Mouse (Mus musculus) retina, embryonic 14.5 days (tissue): Measurements from ENCODE around the gene Ocln.

Source experiments
- DNase-seq: peaks from one replicate; pipeline ENCODE4 v3.0.0-alpha.2; 2015; ENCODE audit warnings: low spot score

Ocln gene

DNA sequence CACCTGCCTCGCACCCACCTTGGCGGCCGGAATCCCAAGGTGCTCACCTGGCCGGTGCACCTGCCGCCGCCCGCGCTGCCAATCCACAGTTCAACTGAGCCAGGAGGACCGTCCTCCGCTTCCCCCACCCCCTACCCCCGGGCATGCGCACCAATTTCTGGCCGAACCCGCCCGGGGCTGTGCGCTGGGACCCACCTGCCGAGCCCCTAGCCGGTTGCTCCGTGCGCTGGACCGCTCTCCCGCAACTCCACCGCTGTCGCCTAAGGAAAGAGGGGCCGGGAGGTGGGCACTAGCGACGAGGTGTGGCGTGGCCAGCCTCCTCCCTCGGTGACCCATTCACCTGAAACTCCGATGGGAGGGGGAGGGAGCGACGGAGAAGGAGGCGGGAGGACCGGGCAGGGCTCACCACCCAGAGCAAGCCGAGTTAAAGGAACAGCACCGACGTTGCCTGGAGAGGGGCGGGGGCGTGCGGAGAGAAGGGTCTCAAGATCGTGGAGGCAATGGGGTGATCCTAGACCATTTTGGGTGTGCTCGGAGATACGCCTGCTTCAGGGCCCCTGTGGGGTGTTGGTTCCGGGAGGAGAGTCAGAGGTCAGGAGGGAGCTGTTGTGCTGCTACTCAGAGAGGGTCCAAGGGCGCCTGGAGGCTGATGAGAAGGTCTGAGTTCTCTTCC lies at the start of gene Ocln:
Gene Ocln (minus strand): TSS at position 350 of the 673 bp plus-strand sequence.
- no peak for DNase-seq

DNA sequence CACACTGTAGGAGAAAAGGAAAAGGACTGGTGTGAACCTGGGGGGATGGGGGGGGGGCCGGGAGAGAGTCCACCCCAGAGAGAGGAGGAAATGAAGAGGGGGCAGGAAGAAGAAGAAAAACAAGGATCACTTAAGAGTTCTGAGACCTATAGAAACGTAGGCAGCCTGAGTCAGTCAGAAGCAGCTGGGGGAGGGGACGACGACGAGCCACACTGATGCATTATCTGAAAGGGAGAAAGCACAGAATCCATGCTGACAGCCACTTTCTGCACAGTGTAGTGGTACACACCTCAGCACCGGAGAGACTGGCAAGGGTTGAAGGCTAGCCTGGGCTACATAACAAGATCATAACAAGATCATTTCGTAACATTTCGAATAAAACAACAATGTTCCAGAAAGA lies 48.5 kb upstream of the Ocln start:
- DNase-seq = no peak

DNA sequence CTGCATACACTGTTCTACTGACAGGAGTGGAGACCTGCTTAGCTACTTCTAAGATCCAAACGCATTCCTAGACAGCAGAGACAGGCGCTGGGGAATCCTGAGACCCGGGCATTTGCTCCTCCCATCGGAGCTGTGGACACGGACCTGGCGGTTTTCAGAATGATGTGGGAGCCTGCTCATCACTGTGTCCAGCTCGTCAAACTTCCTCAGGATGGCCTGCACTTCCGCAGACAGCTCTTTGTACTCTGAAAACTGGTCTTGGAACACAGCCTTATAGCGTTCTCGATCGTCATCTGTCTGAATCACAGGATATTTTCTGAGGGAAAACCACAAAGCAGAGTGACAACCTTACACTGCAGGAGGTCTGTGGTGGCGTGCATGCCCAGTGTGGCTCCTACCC lies 47.8 kb upstream of the Ocln start:
- no peak for DNase-seq

DNA sequence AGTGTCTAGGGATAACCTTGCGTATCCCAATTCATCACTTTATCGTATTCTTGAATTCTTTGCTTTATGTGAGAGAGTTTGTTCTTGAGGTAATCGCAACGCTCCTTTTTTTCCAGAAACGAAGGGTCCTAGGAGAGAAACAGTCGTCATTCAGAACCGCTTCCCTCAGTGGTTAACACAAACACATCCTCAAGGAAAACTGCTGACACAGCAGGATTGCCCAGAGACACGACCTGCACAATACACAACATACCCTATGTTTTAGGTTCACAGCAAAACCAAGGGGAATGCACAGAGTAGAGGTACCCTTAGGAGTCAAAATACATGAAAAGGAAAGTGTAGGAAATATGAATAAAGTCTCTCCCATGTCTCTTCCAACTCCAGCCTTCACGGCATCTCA lies 44.8 kb upstream of the Ocln start:
- DNase-seq = no peak

DNA sequence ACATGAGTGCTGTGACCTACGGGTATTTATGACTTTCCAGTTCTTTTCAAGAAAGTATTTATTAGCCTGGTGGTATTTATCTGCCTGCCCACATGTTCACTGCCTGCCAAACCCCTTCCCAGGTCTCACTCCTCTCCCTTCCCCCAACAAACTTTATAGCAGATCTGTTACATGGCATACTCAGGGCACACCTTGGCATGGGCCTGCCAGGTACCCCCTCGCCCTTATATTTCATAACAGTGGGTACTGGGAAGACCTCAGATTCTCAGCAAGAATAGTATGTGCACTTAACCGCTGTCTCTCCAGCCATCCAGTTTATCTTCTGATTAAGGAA lies 43.0 kb upstream of the Ocln start:
- no peak for DNase-seq

DNA sequence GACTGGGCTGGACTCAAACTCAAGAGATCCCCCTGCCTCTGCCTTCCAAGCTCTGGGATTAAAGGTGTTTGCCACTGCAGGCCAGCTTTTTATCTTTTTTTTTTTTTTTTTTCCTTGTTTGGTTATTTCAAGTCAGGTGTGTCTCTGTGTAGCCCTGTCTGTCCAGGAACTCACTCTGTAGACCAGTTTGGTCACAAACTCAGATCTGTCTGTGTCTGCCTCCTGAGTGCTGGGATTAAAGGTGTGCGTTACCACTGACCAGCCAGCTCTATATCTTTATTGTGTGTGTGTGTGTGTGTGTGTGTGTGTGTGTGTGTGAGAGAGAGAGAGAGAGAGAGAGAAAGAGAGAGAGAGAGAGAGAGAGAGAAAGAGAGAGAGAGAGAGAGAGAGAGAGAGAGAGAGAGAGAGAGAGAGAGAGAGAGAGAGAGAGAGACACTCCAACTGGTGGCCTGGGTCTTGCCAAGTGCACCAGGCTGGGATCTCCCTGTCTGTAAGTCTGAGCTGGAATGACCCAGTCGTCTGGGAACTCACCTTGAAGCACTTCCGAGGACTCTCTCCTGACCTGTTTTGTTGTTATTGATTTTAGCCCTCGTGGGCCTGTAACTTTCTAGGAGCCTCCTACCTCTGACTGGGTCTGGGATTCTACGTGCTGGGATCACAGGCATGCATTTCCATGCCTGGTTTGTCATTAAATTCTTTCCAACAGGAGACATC lies 42.5 kb upstream of the Ocln start:
- no peak for DNase-seq

DNA sequence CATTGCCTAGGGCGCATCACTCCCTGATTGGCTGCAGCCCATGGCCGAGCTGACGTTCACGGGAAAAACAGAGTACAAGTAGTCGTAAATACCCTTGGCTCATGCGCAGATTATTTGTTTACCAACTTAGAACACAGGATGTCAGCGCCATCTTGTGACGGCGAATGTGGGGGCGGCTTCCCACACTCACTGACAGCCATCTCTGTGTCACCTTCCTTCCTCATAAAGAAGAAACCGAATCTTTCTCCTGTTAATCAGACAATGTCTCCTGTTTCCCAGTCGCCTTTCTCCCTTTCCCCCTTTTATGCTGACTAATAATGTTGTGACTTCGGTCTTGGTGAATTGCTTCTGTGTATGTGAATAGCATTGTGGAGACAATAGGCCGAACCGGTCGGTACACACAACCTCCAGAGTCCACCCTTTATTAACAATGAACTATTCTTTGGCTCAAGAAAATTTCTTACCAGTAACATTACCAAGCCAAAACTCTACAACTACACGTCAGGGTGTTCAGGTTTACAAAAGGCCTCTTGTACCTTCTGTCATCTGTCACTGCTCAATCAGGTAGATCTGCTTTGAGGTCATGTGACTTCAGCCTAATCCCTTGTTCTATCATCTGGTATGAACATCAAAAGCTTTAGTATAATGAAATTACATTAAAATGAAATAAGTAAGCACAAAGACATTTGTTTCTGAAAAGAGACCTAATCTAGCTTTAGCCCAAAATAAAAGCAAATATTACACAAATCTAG lies 41.7 kb upstream of the Ocln start:
- DNase-seq = no peak

DNA sequence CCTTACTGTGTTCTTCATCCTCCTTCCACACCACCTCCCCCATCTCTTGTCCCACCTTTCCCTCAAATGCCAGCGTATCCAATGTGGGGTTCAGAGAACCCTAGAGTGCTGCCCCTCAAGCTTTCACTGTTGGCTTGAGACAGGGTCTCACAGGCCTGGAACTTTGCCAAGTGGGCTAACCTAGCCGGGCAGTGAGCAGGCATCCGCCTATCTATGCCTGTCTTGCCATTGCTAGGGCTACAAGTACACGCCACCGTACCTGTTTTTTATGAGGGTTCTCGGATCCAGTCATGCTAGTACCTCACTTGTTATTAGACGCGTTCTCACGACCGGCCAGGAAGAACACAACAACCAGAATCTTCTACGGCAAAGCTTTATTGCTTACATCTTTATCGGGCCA lies 36.1 kb upstream of the Ocln start:
- DNase-seq = no peak

DNA sequence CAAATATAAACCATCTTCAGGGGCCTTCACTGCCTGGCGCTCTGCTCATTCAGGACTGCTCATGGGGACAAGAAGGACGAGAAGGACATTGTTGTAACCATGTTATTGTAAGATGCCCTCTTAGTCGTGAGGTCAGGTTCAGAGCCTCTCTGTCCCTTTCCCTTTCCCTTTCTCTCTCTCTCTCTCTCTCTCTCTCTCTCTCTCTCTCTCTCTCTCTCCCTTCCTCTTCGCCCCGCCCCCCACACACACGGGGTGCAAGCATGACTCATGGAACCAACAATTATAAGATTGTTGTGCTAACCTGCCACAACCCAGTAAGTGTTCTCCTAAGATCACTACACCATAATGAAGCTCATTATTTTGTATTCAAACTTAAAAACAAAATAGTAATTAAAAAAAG lies 29.6 kb upstream of the Ocln start:
- DNase-seq = no peak

DNA sequence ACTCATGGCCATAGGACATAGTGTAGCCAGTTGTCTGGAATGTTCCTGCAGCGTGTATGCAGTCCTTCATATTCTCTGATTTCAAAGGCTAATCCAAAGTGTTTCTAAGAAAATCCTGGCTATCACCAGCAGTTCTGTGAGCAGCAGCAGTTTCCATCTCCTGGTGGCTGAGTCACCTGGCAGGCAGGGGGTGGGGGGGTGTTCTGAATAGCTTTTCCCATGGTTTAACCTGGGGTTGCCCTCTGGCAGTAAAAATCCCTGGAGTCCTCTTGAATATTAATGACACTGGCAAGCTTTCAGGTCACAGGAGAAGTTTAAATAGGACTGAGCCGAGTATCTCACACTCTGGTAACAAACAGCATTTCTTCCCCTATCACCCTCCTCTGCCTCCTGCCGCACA lies 29.2 kb upstream of the Ocln start:
- no peak for DNase-seq

DNA sequence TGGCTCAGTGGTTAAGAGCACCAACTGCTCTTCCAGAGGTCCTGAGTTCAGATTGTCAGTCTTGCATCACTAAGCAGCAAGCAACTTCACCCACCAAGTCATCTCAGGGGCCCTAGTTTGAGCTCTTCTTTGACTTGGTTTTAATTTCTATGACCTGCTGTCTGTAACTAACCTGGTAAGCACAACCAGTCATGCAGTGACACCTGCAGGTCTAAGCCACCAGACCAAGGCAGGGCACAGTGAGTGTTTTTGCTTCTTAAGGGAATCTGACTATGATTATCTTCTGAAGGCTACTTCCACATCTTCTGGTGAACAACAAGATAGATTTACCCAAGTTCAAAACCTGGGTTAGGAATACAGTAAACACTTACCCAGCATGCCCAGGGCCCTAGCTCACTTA lies 27.4 kb upstream of the Ocln start:
- DNase-seq = no peak

DNA sequence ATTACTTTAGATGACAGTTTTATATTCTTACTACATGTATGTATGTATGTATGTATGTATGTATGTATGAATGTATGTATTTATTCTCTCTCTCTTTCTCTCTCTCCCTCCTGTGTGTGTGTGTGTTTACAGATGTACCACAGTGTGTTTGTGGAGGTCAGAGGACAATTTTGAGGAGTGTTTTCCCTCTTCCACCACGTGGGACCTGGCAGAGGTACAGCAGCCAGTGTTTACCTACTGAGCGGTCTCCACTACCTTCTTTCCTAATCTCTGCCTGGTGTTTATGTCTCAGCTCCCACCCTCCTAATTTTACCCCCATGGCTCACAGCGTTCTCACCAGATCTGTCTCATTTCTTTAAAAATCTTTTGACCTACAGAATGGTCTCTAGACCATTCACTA lies 26.7 kb upstream of the Ocln start:
- no peak for DNase-seq

DNA sequence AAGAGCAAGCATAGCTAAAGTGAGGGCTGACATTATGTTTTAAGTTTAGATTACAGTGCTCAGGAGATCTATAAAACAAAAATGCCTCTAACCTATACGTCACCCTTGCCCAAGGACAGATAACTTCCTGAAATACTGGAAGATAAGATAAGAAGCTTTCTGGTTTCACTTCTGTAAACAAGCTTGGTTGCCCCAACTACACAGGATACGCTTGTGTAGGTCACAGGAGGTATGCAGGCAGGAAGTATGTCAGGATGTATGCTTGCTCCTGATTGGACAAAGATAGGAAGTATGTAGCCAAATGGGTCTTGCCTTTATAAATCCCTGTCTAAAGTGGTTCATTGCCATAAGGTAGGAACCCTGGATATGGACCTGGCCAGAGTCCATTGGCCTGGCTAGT lies 23.4 kb upstream of the Ocln start:
- no peak for DNase-seq

DNA sequence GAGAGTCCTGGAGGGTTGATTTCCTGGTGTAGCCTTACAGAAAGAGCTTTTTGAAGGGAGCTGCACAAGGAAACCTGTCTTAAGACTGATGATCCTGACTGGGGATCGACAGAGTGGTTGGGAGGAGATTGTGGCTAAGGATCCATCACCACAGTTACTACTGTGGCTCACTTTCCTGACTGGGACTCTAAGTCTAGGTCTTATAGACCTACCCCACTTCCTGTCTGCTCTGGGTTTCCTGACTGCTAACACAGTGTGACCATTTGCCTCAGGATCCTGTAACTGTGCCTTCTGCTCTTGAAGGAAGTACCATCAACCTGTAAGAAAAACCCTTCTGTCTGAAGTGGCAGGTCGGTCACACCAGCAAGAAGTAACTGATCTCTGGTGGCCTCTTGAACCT lies 18.2 kb upstream of the Ocln start:
- DNase-seq = no peak

DNA sequence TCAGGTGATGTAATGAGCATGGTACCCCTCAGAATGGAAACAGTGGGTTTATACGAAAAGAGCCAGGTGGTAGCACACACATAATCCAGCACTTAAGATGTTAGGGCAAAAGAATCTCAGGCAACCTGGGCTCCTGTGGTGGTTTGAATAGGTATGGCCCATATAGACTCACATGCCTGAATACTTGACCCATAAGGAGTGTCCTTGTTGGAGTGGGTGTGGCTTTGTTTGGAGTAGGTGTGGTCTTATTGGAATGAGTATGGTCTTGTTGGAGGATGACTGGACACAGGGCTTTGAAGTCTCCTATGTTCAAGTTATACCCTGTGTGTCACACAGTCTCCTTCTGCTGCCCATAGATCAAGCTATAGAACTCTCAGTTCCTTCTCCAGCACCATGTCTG lies 15.8 kb upstream of the Ocln start:
- no peak for DNase-seq

DNA sequence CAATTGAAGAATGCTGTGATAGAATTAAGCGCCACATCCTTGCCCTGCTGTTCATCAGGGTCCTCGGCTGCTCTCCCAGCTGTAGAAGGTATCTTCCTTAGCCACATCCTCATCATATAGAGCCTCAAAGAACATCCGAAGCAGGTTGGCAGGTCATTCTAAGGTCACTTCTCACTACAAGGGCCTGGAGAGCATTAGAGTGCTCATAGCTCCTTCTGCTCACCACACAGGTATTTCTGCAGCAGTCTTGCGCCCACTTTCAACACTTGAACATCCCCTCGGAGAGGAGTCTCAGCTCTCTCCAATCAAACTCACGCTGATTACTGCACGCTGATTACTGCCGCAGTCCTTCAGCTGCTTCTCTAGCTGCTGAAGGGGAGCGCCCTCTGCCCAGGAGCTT lies 6.9 kb upstream of the Ocln start:
- DNase-seq = no peak

DNA sequence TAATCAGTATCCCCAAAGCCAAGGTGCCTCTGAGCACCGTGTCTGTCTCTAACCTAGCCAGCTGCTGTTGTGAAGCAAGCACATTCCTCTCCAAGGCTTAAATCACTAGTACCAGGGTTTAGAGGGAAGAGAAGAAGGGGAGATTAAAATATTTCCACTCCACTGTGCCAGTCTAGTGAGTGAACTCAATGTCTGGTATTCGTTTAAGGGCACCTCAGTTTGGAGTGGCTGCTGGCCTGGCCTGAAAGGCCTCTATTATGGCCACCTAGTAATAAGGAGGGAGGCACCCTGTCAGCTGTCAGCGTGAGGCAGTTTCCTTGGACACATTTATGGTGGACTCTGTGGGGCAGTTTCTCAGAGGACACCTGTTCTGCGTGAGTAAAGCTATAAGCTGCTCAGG lies 4.5 kb upstream of the Ocln start:
- DNase-seq = no peak

DNA sequence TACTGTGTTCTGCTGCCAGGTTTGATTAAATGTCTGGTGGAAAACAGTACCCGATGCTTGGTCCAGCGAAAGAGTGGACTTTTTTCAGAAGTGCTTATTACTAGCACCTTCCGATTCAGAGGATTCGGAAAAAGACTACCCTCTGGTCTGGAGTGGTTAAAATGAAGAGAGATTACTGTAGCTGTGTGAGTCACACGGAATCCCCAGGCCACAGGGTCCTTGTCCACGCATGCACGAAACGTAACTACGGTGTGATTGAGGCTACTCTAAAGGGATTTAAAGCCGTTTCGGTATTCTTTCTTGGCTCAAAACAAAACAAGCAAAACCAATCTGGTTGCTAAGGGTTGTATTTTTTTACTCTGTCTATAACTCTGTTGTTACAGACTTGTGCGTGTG lies 522 bp upstream of the Ocln start:
- peak; percentile 35 for DNase-seq

DNA sequence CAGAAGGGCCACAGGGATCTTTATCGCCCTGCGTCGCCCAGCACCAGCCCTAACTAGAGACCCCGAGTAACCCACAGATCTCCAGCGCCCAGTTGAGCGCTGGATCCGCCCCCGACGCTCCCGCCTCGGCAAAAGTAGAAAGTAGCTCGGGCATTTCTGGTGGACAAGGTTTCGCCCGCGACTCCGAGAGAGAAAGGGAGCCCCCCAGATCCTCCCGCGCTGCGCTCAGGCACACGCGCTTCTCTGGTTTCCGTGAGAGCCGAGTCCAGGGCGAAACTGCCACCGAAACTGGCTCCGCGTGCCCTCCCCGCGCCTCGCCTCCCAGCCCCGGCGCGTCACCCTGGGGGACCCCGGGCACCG lies 529 bp downstream of the Ocln start:
- DNase-seq = no peak

DNA sequence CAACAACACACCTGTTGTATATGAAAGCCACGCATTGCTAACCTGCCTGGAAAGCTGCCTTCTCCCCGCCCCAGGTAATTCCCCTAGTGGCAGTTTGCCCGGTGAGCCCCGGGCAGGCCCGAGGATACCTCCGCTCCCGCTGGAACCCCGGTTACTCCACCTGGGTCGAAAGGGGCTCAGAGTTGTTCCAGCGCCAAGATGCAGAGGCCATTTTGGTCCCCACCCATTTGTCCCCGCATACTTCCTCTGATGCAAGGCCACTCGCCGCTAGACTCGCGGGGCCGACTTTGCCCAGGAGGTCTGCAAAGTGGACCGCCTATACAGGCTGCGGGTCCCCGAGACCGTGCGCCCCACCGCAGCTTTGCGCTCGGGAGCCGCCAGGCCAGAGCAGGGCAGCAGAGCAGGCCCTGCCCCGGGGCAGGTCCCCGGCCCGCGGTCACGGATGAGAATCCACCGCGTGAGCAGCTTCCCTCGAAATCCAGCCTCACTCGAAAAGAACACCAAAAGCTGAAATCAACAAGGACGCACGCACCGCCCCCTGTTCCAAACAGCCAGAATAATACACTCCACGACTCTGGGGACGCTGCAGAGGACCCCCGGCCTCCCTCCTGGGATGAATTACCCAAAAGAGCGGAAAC lies 1.0 kb downstream of the Ocln start:
- DNase-seq = peak; percentile 25

DNA sequence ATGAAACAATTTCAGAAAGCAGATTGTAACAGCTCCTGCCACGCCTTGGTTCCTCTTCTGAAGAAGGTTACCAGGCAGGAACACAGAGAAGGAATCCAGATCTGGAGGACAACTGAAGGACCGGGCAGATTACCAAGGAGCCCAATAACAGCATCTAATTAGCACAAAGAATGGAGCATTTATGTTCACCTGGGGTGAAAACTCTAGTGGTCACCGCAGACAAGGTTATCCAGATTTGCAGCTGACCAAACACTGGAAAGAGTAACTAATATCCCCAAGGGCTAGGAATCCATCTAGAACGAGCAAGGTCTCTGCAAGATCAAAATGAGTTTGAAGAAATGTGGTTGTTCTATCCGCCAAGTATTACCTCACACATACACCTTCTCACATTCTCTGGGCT lies 5.2 kb downstream of the Ocln start:
- DNase-seq = no peak

DNA sequence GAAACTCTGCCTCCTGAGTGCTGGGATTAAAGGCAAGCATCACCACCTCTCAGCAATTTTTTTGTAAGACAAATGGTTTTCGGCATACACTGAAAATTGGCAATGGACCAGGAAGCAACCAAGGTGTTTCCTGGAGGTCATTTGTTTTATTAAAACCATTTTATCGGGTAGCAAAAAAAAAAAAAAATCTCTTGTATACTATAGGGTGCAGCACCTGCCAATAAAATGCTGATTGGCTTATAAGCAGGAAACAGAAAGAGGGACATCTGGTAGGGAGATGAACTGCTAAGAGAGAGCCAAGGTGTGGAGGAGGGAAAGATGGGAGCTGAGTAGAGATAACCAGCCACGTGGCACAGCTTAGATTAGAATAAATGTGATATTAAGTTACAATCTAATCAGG lies 7.0 kb downstream of the Ocln start:
- no peak for DNase-seq

DNA sequence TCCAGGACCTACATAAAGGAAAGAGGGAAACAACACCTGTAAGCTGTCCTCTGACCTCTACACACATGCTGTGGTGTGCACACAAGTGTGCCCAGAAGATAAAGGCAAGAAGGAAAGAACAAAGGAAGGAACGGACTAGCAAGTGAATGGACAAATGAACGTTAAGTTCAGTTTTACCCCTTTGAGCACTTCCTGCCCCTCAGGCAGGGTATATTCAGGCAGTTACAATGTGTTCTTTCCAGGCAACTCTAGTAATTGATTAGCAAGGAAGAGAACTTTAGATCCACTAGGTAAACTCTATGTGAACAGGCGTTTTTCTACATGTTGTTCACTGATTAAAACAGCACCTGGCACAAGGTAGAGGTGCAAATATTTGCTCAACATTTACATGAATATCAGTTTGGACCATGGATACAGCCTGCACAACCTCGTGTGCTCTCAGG lies 8.3 kb downstream of the Ocln start:
- DNase-seq = no peak
